Mouse (Mus musculus) heart, embryonic 15.5 days (tissue): ENCODE measurements around the gene Cdk9. TPM values are rescaled to one million over a fixed set of nuclear protein-coding genes. Genes with fewer than 3 reads are reported as not detected.
A peak's percentile ranks its signal among the peaks of the same experiment; 100 is the strongest.

ENCODE experiments used
- ATAC-seq: fragments of 200-750 bp; cut with Nextera tagmentation; replicated peaks from 2 replicates; pipeline ENCODE4 v1.8.0; 2017; ENCODE audit warnings: low read depth, moderate TSS enrichment; ENCODE audit not compliant: insufficient number of reproducible peaks, insufficient read depth, low FRiP score
- H3K27ac ChIP-seq: fragments of 300-500 bp; sonication (generic); 2 replicates; pipeline ENCODE4 v1.5.1; 2015; ENCODE audit warnings: mild to moderate bottlenecking, inconsistent platforms
- H3K27me3 ChIP-seq: fragments of 300-500 bp; sonication (generic); 2 replicates; pipeline ENCODE4 v1.6.1; 2015; ENCODE audit warnings: inconsistent platforms
- H3K36me3 ChIP-seq: fragments of 300-500 bp; sonication (generic); 2 replicates; pipeline ENCODE4 v1.6.1; 2015; ENCODE audit warnings: mild to moderate bottlenecking, inconsistent platforms
- H3K4me1 ChIP-seq: fragments of 300-500 bp; sonication (generic); replicated peaks from 2 replicates; pipeline ENCODE4 v1.6.1; 2015; ENCODE audit warnings: inconsistent platforms
- H3K4me2 ChIP-seq: fragments of 300-500 bp; sonication (generic); 2 replicates; pipeline ENCODE4 v1.6.1; 2015; ENCODE audit warnings: inconsistent platforms, mild to moderate bottlenecking, moderate library complexity
- H3K4me3 ChIP-seq: fragments of 300-500 bp; sonication (generic); 2 replicates; pipeline ENCODE4 v1.5.1; 2015; ENCODE audit warnings: mild to moderate bottlenecking, inconsistent platforms
- H3K9ac ChIP-seq: fragments of 300-500 bp; sonication (generic); 2 replicates; pipeline ENCODE4 v1.6.1; 2015; ENCODE audit warnings: mild to moderate bottlenecking, inconsistent platforms
- H3K9me3 ChIP-seq: fragments of 300-500 bp; sonication (generic); replicated peaks from 2 replicates; pipeline ENCODE4 v1.6.1; 2016; ENCODE audit warnings: inconsistent platforms
- WGBS: fragments of 180-500 bp; shearing (Covaris S2); methylation state at CpG from one replicate; pipeline ENCODE4 v1.1.7; 2015; ENCODE audit warnings: mixed read lengths; 5-methylcytosine and 5-hydroxymethylcytosine counted together
- microRNA counts: library from miRNA; unstranded; fragments of <30 nt; microRNA quantifications from one replicate; lab custom pipeline; 2016
- microRNA-seq: library from miRNA; unstranded; fragments of <30 nt; microRNA quantifications from one replicate; pipeline ENCODE4, GENCODE M21; 2016
- polyA plus RNA-seq: library from polyadenylated mRNA; unstranded; fragments of >200 nt; fragmentation: Nextera tagmentation; extraction: Ambion mirVana; gene quantifications from 2 replicates; pipeline ENCODE4 v1.2.1, GENCODE M21; 2015

Cdk9 gene
- polyA plus RNA-seq, 1 experiment from 2014 or later = 45.5 TPM

DNA sequence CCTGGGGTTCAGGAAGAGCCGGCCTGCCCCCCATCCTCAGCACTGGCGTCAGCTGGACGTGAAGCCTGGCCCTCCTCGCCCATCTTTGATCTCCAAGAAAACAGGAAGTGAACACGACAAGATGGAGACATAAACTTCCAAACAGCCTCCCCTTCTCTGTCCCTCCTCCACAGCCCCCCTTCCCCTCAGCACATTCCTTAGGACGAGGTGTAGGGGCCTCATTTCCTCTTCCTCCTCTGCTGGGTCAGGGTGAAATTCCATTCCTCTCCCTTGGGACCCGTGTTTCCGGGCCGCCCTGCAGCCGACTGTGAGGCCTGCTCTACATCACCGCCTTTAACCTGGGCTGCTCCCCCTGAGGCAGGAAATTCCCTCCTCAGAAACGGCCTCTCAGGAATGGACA is 57.0 kb downstream of the Cdk9 start:
- 44% methylated on average over 12 of the region's 12 CpGs for WGBS
- peak overlapping the region; percentile 72 for H3K27ac ChIP-seq
- H3K4me2 ChIP-seq = no peak overlapping the region; the same call in 1 of the 2 replicates
- no peaks in the 10 kb centered on the region for H3K27me3 ChIP-seq
- H3K4me3 ChIP-seq = no peak overlapping the region
- peaks cover 40% of the 10 kb centered on the region for H3K4me1 ChIP-seq
- no peak overlapping the region for H3K9ac ChIP-seq
- H3K36me3 ChIP-seq = peaks cover 10% of the 10 kb centered on the region; the same call in 1 of the 2 replicates
- no peaks in the 10 kb centered on the region for H3K9me3 ChIP-seq
- peak; percentile 70 for ATAC-seq

MicroRNA genes within 50 kb of the gene (microRNA counts, 519-probe panel; counts per million panel counts)
- 2,166 counts per million, percentile 29 among the panel's probes with 10 or more counts for microRNA mmu-miR-2861 (lab: Ali Mortazavi, UCI)

Small RNA genes lying within 50 kb of the gene (microRNA-seq; reads per million reads assigned to microRNA genes)
- not detected for gene Gm47291
- gene Mir2861 = not detected
- gene Mir3960 = not detected
- gene Mir8093 = not detected

Other genes starting within 250 kb of the Cdk9 start
- gene Fam102a, start 177.7 kb downstream of the Cdk9 start, polyA plus RNA-seq = 4.8 and 8.6 TPM in 2 replicates
- gene Dpm2, start 142.2 kb downstream of the Cdk9 start, polyA plus RNA-seq = 62.0 and 71.0 TPM in 2 replicates
- 0.23 TPM in 1 of 2 replicates, not detected in the other for gene Pip5kl1, start 138.3 kb downstream of the Cdk9 start, polyA plus RNA-seq
- 0.08 TPM in 1 of 2 replicates, not detected in the other for gene 9430097D07Rik, start 137.4 kb downstream of the Cdk9 start, polyA plus RNA-seq
- 33.5 and 38.7 TPM in 2 replicates for gene St6galnac4, start 126.0 kb downstream of the Cdk9 start, polyA plus RNA-seq
- gene St6galnac6, start 113.4 kb downstream of the Cdk9 start, polyA plus RNA-seq = 28.5 and 29.0 TPM in 2 replicates
- gene Ak1, start 91.3 kb downstream of the Cdk9 start, polyA plus RNA-seq = 360 and 390 TPM in 2 replicates
- gene Eng, start 66.5 kb downstream of the Cdk9 start, polyA plus RNA-seq = 144 and 163 TPM in 2 replicates
- 13.8 and 19.7 TPM in 2 replicates for gene Fpgs, start 8.9 kb downstream of the Cdk9 start, polyA plus RNA-seq
- 25.7 and 33.4 TPM in 2 replicates for gene Sh2d3c, start 8.0 kb upstream of the Cdk9 start, polyA plus RNA-seq
- 0.16 TPM in 1 of 2 replicates, not detected in the other for gene 6330409D20Rik, start 27.9 kb upstream of the Cdk9 start, polyA plus RNA-seq
- 31.2 and 41.1 TPM in 2 replicates for gene Tor2a, start 44.2 kb upstream of the Cdk9 start, polyA plus RNA-seq
- gene Ttc16, start 62.6 kb upstream of the Cdk9 start, polyA plus RNA-seq = 0.15 and 0.32 TPM in 2 replicates
- 3.0 and 4.8 TPM in 2 replicates for gene Ptrh1, start 62.7 kb upstream of the Cdk9 start, polyA plus RNA-seq
- 0.16 and 0.52 TPM in 2 replicates for gene Cfap157, start 71.4 kb upstream of the Cdk9 start, polyA plus RNA-seq
- 23.8 and 28.3 TPM in 2 replicates for gene Stxbp1, start 134.2 kb upstream of the Cdk9 start, polyA plus RNA-seq
- 43.0 and 57.4 TPM in 2 replicates for gene Fam129b, start 163.0 kb upstream of the Cdk9 start, polyA plus RNA-seq
- 79.3 and 89.3 TPM in 2 replicates for gene Rpl12, start 248.5 kb upstream of the Cdk9 start, polyA plus RNA-seq
- 8.3 and 9.3 TPM in 2 replicates for gene Lrsam1, start 248.5 kb upstream of the Cdk9 start, polyA plus RNA-seq